Mouse (Mus musculus) layer of hippocampus, postnatal 10 days (tissue): ENCODE measurements around the gene Aurkaip1. TPM values are rescaled to one million over a fixed set of nuclear protein-coding genes. Genes with fewer than 3 reads are reported as not detected.
"Not testable (repeated sequence)": the region's sequence is repeated elsewhere in the genome, so short reads cannot be mapped to it uniquely, and the experiment has no call there.

Experiments used
- DNase-seq, 2 experiments: peaks; one replicate each; pipeline ENCODE4 v3.0.0; 2021; ENCODE audit warnings: low spot score in 2 of 2
- long read RNA-seq: library from polyadenylated mRNA; stranded (forward); transcript quantifications from one replicate; pipeline ENCODE4 v2.0.0, GENCODE M21; 2023
- total RNA-seq, 2 experiments: library from RNA; stranded (reverse); gene quantifications; 2 replicates each; pipeline ENCODE4 v1.2.3; 2021

Gene Aurkaip1
- 10 to 100 TPM; 66.7 to 77.0 TPM for total RNA-seq
- long read RNA-seq, transcript Aurkaip1-203 (3 exons, 1,029 nt), result minor isoform, 24 of 153 reads
- long read RNA-seq, transcript Aurkaip1-201 (4 exons, 1,159 nt), result major isoform, 108 of 153 reads
- long read RNA-seq, partial matches to known transcripts, result 3 of 153 reads
- long read RNA-seq, other reads (novel, unspliced or antisense), result 14 of 153 reads

- DNase-seq, result peak; percentile 97 to 98
Measured at GRCm38 (mm10) chr4:155831205-155831766, at the start of gene Aurkaip1. Gene Aurkaip1, plus strand, starts transcription at chr4:155831272.

GRCm38 (mm10) chr4:155783486-155784080 lies 47.5 kb upstream of the Aurkaip1 start:
- DNase-seq, result no peak

GRCm38 (mm10) chr4:155784081-155784701 lies 46.9 kb upstream of the Aurkaip1 start:
- DNase-seq, result peak; percentile 85 to 88

GRCm38 (mm10) chr4:155785246-155785645 lies 45.8 kb upstream of the Aurkaip1 start:
- DNase-seq, result no peak

GRCm38 (mm10) chr4:155785819-155786218 lies 45.3 kb upstream of the Aurkaip1 start, which contains the start of gene Tmem88b:
Gene Tmem88b, minus strand, starts transcription at chr4:155785874.
- DNase-seq, result no peak

- DNase-seq, result no peak
Measured at GRCm38 (mm10) chr4:155788300-155788699, 42.8 kb upstream of the Aurkaip1 start.

- not testable (repeated sequence) for DNase-seq
Measured at GRCm38 (mm10) chr4:155788833-155789232, 42.2 kb upstream of the Aurkaip1 start.

GRCm38 (mm10) chr4:155790021-155790489 lies 41.0 kb upstream of the Aurkaip1 start, which contains the start of gene Ankrd65:
Gene Ankrd65, plus strand, starts transcription at chr4:155790439.
- DNase-seq, result no peak

GRCm38 (mm10) chr4:155790650-155791161 lies 40.4 kb upstream of the Aurkaip1 start:
- DNase-seq, result no peak

GRCm38 (mm10) chr4:155791240-155791933 lies 39.7 kb upstream of the Aurkaip1 start:
- no peak for DNase-seq

- no peak for DNase-seq
Measured at GRCm38 (mm10) chr4:155793730-155794129, 37.3 kb upstream of the Aurkaip1 start.

- DNase-seq, result no peak
Measured at GRCm38 (mm10) chr4:155802075-155802474, 29.0 kb upstream of the Aurkaip1 start.

GRCm38 (mm10) chr4:155802741-155803339 lies 28.2 kb upstream of the Aurkaip1 start, which contains the start of gene Mrpl20:
Gene Mrpl20, plus strand, starts transcription at chr4:155802878.
- DNase-seq, result no peak

- DNase-seq, result peak; percentile 99 to 100
Measured at GRCm38 (mm10) chr4:155803340-155804041, 27.6 kb upstream of the Aurkaip1 start.

- no peak for DNase-seq
Measured at GRCm38 (mm10) chr4:155807841-155808240, 23.2 kb upstream of the Aurkaip1 start.

GRCm38 (mm10) chr4:155811929-155812664 lies 19.0 kb upstream of the Aurkaip1 start, which contains the start of gene Ccnl2:
Gene Ccnl2, plus strand, starts transcription at chr4:155812489.
- peak; percentile 89 to 92 for DNase-seq

GRCm38 (mm10) chr4:155812665-155813181 lies 18.3 kb upstream of the Aurkaip1 start:
- DNase-seq, result peak; percentile 33 to 48

GRCm38 (mm10) chr4:155817533-155817932 lies 13.5 kb upstream of the Aurkaip1 start:
- DNase-seq, result no peak

- no peak for DNase-seq
Measured at GRCm38 (mm10) chr4:155821025-155821424, 10.0 kb upstream of the Aurkaip1 start.
